Mouse (Mus musculus): Measurements from ENCODE around the gene Mmaa.

The Mmaa gene

GRCm38 (mm10) chr8:79294610-79295275, at the start of gene Mmaa:
Gene Mmaa, minus strand, starts transcription at chr8:79294937.
- DNase-seq (ENCODE audit: low spot score in 2 of 2), result peak; percentile 91 to 95

- no peak for DNase-seq (ENCODE audit: low spot score in 2 of 2)
Measured at GRCm38 (mm10) chr8:79341236-79341635, 46.5 kb upstream of the Mmaa start.

- DNase-seq (ENCODE audit: low spot score in 2 of 2), result no peak
Measured at GRCm38 (mm10) chr8:79339555-79339954, 44.8 kb upstream of the Mmaa start.

GRCm38 (mm10) chr8:79338619-79339018, 43.9 kb upstream of the Mmaa start:
- DNase-seq (ENCODE audit: low spot score in 2 of 2), result no peak

GRCm38 (mm10) chr8:79332109-79332900, 37.6 kb upstream of the Mmaa start:
- DNase-seq (ENCODE audit: low spot score in 2 of 2), result no peak

- no peak for DNase-seq (ENCODE audit: low spot score in 2 of 2)
Measured at GRCm38 (mm10) chr8:79331571-79331970, 36.8 kb upstream of the Mmaa start.

- no peak for DNase-seq (ENCODE audit: low spot score in 2 of 2)
Measured at GRCm38 (mm10) chr8:79331017-79331416, 36.3 kb upstream of the Mmaa start.

GRCm38 (mm10) chr8:79329735-79330134, 35.0 kb upstream of the Mmaa start:
- no peak for DNase-seq (ENCODE audit: low spot score in 2 of 2)

GRCm38 (mm10) chr8:79329182-79329581, 34.4 kb upstream of the Mmaa start:
- no peak for DNase-seq (ENCODE audit: low spot score in 2 of 2)

- DNase-seq (ENCODE audit: low spot score in 2 of 2), result no peak
Measured at GRCm38 (mm10) chr8:79325510-79325909, 30.8 kb upstream of the Mmaa start.

- no peak for DNase-seq (ENCODE audit: low spot score in 2 of 2)
Measured at GRCm38 (mm10) chr8:79324928-79325327, 30.2 kb upstream of the Mmaa start.

GRCm38 (mm10) chr8:79324036-79324435, 29.3 kb upstream of the Mmaa start:
- DNase-seq (ENCODE audit: low spot score in 2 of 2), result no peak

GRCm38 (mm10) chr8:79323121-79323520, 28.4 kb upstream of the Mmaa start:
- DNase-seq (ENCODE audit: low spot score in 2 of 2), result no peak

GRCm38 (mm10) chr8:79310801-79311200, 16.1 kb upstream of the Mmaa start:
- no peak for DNase-seq (ENCODE audit: low spot score in 2 of 2)

GRCm38 (mm10) chr8:79305941-79306340, 11.2 kb upstream of the Mmaa start:
- DNase-seq (ENCODE audit: low spot score in 2 of 2), result no peak

- DNase-seq (ENCODE audit: low spot score in 2 of 2), result no peak
Measured at GRCm38 (mm10) chr8:79301548-79301947, 6.8 kb upstream of the Mmaa start.

- no peak for DNase-seq (ENCODE audit: low spot score in 2 of 2)
Measured at GRCm38 (mm10) chr8:79299704-79300103, 5.0 kb upstream of the Mmaa start.

GRCm38 (mm10) chr8:79297763-79298162, 3.0 kb upstream of the Mmaa start:
- DNase-seq (ENCODE audit: low spot score in 2 of 2), result peak in 1 of 2 experiments; percentile 65

GRCm38 (mm10) chr8:79295276-79296105, 754 bp upstream of the Mmaa start:
- peak in 1 of 2 experiments; percentile 13 for DNase-seq (ENCODE audit: low spot score in 2 of 2)

- DNase-seq (ENCODE audit: low spot score in 2 of 2), result no peak
Measured at GRCm38 (mm10) chr8:79293841-79294240, 896 bp downstream of the Mmaa start.

- no peak for DNase-seq (ENCODE audit: low spot score in 2 of 2)
Measured at GRCm38 (mm10) chr8:79292712-79293264, 1.9 kb downstream of the Mmaa start.

GRCm38 (mm10) chr8:79289592-79289991, 5.1 kb downstream of the Mmaa start:
- DNase-seq (ENCODE audit: low spot score in 2 of 2), result no peak
